Mouse (Mus musculus): ENCODE results near the gene Slc38a2.

DNA sequence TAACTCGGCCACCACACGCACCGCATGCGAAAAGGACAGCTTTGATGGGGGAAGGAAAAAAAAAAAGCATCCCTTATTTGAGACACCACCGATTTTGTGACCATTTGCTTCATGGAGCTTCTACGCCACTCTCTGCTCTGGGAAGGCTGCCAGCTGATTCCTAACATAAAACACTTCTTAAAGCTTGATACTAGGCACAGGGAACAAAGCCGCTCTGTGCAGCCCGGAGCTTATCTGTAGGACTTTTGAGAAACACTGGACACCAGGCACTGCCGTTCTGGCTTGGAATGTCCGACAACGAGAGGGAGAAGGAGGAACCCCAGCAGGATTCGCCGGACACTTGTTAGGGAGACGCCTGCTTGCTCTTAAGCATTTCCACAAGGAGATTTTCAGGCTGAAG lies 5.8 kb downstream of the Slc38a2 start:
- TF ChIP-seq CTCF (IDR thresholded peaks at IDR 0.05; ENCODE audit: extremely low read depth, insufficient read depth, low read length) (no peak), POLR2A (IDR thresholded peaks at IDR 0.05; ENCODE audit: extremely low read depth, insufficient read depth, low read length) (no peak)
